Mouse (Mus musculus) cerebellum, adult 2 months (tissue): Measurements from ENCODE around the gene Spib. TPM values are rescaled to one million over a fixed set of nuclear protein-coding genes. Genes with fewer than 3 reads are reported as not detected.

Source experiments
- DNase-seq, 2 experiments: peaks; one replicate each; pipeline ENCODE4 v3.0.0; 2021
- H3K27ac ChIP-seq: fragments of 200-500 bp; 2 replicates; pipeline ENCODE4 v1.5.1; 2012; ENCODE audit warnings: low read length, control low read depth, inconsistent platforms; ENCODE audit not compliant: insufficient read depth
- H3K27me3 ChIP-seq: fragments of 200-500 bp; 2 replicates; pipeline ENCODE4 v1.6.1; 2012; ENCODE audit warnings: inconsistent platforms, mild to moderate bottlenecking, low read length, moderate library complexity; ENCODE audit not compliant: control insufficient read depth, insufficient read depth
- H3K4me1 ChIP-seq: fragments of 200-500 bp; 2 replicates; pipeline ENCODE4 v1.6.1; 2011; ENCODE audit warnings: low read length; ENCODE audit not compliant: control insufficient read depth, insufficient read depth
- H3K4me3 ChIP-seq: fragments of 200-500 bp; replicated peaks from 2 replicates; pipeline ENCODE3; 2011; ENCODE audit warnings: mild to moderate bottlenecking, low read depth, low read length, control low read depth; ENCODE audit not compliant: insufficient read depth
- CTCF ChIP-seq: fragments of 200-500 bp; IDR thresholded peaks from 2 replicates; pipeline ENCODE4 v1.5.1; 2011; ENCODE audit warnings: low read depth, mild to moderate bottlenecking, control low read depth, low read length, moderate library complexity, borderline replicate concordance; ENCODE audit not compliant: insufficient read depth
- POLR2A ChIP-seq: fragments of 200-500 bp; IDR thresholded peaks from 2 replicates; pipeline ENCODE4 v1.6.1; 2011; ENCODE audit warnings: low read length, control low read depth, borderline replicate concordance; ENCODE audit not compliant: insufficient read depth
- WGBS: fragments of 180-500 bp; shearing (Covaris S2); methylation state at CpG from one replicate; pipeline ENCODE4 v1.1.7; 2018; 5-methylcytosine and 5-hydroxymethylcytosine counted together
- polyA plus RNA-seq: library from polyadenylated mRNA; depleted of rRNA; stranded (reverse); fragments of >200 nt; gene quantifications from 2 replicates; pipeline ENCODE4 v1.2.3, GENCODE M21; 2012; rRNA removed

Spib gene
- polyA plus RNA-seq: 0.16 and 0.19 TPM in 2 replicates

- Histone ChIP-seq H3K27ac (no peak within 1 kb of the TSS), H3K4me1 (peaks cover 12% of the 10 kb centered on the region), H3K27me3 (no peaks in the 10 kb centered on the region), H3K4me3 (no peak within 1 kb of the TSS)
- DNase-seq: no peak
- TF ChIP-seq CTCF: no peak
- TF ChIP-seq POLR2A: no peak
- 77% methylated on average over 4 of the region's 4 CpGs for WGBS
These were observed at the start of gene Spib for GRCm38 (mm10) chr7:44531946-44532732. TSS of gene Spib (minus strand) at chr7:44532071.

- Histone ChIP-seq H3K27ac (no peak overlapping the region), H3K4me1 (peaks cover 4% of the 10 kb centered on the region; the same call in 1 of the 2 replicates), H3K27me3 (no peaks in the 10 kb centered on the region), H3K4me3 (no peak overlapping the region)
- TF ChIP-seq CTCF (no peak), POLR2A (no peak)
- 68% methylated on average over 6 of the region's 6 CpGs for WGBS
- no peak for DNase-seq
These were observed 49.8 kb upstream of the Spib start for GRCm38 (mm10) chr7:44581637-44582036.

- no peak for DNase-seq
- Histone ChIP-seq H3K4me3 (no peak overlapping the region), H3K4me1 (no peaks in the 10 kb centered on the region), H3K27ac (no peak overlapping the region), H3K27me3 (no peaks in the 10 kb centered on the region)
- WGBS: 21% methylated on average over 5 of the region's 5 CpGs
- TF ChIP-seq POLR2A: no peak
- no peak for TF ChIP-seq CTCF
These were observed 44.5 kb upstream of the Spib start for GRCm38 (mm10) chr7:44576333-44576844.

GRCm38 (mm10) chr7:44572956-44573484 is 41.1 kb upstream of the Spib start:
- H3K4me1 ChIP-seq: no peaks in the 10 kb centered on the region
- H3K27ac ChIP-seq: no peak overlapping the region
- WGBS: 73% methylated on average over 5 of the region's 5 CpGs
- H3K4me3 ChIP-seq: no peak overlapping the region
- DNase-seq: no peak
- TF ChIP-seq CTCF (no peak), POLR2A (no peak)
- no peaks in the 10 kb centered on the region for H3K27me3 ChIP-seq

- H3K4me3 ChIP-seq: no peak within 1 kb of the TSS
- no peak within 1 kb of the TSS for H3K27ac ChIP-seq
- no peak for DNase-seq
- no peaks in the 10 kb centered on the region for H3K27me3 ChIP-seq
- no peak for TF ChIP-seq CTCF
- no peak for TF ChIP-seq POLR2A
- WGBS: 34% methylated on average over 7 of the region's 7 CpGs
- H3K4me1 ChIP-seq: no peaks in the 10 kb centered on the region
These were observed 40.4 kb upstream of the Spib start, which contains the start of gene Napsa for GRCm38 (mm10) chr7:44572213-44572701. TSS of gene Napsa (plus strand) at chr7:44572380.

- DNase-seq: no peak
- 44% methylated on average over 4 of the region's 4 CpGs for WGBS
- Histone ChIP-seq H3K4me1 (no peaks in the 10 kb centered on the region), H3K27me3 (no peaks in the 10 kb centered on the region), H3K27ac (no peak overlapping the region), H3K4me3 (no peak overlapping the region)
- TF ChIP-seq CTCF: no peak
- TF ChIP-seq POLR2A: no peak
These were observed 39.9 kb upstream of the Spib start for GRCm38 (mm10) chr7:44571811-44572210.

GRCm38 (mm10) chr7:44570989-44571388 is 39.1 kb upstream of the Spib start:
- DNase-seq: no peak
- no peaks in the 10 kb centered on the region for H3K4me1 ChIP-seq
- no peaks in the 10 kb centered on the region for H3K27me3 ChIP-seq
- no peak for TF ChIP-seq CTCF
- no peak for TF ChIP-seq POLR2A
- H3K4me3 ChIP-seq: no peak overlapping the region
- 84% methylated on average over 6 of the region's 6 CpGs for WGBS
- no peak overlapping the region for H3K27ac ChIP-seq

GRCm38 (mm10) chr7:44568803-44569202 is 36.9 kb upstream of the Spib start:
- no peaks in the 10 kb centered on the region for H3K4me1 ChIP-seq
- WGBS: 54% methylated on average over 9 of the region's 9 CpGs
- TF ChIP-seq CTCF (no peak), POLR2A (no peak)
- H3K4me3 ChIP-seq: no peak overlapping the region
- no peaks in the 10 kb centered on the region for H3K27me3 ChIP-seq
- H3K27ac ChIP-seq: no peak overlapping the region
- no peak for DNase-seq
